Mouse (Mus musculus): ENCODE measurements around the gene Wdr82. TPM values are rescaled to one million over a fixed set of nuclear protein-coding genes. Genes with fewer than 3 reads are reported as not detected.

Gene Wdr82
- polyA plus RNA-seq, 2 experiments = 6.5 to 24.5 TPM

DNA sequence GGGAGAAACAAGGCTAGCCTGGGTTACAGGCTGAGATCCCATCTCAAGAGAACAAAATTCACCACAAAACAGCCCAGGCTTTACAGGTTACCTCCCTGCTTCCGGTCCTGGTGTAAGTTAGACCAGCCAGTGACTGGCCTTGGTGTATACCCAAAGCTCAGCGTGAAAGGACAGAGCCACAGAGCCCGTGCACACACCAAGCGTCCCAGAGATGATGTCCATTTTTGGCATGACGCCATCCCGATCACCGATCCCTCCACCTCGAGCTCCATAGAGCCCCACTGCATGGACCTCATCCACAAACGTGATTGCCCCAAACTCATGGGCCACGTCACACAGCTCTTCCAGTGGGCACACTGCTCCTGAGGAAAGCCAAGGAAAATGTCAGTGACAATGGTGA is 67.2 kb downstream of the Wdr82 start:
- Histone ChIP-seq H3K4me3 (ENCODE audit: insufficient read depth in 1 of 2, low read depth in 2 of 2, low read length in 2 of 2) (no peak overlapping the region), H3K27me3 (ENCODE audit: control insufficient read depth, insufficient read depth, low read length) (no peaks in the 10 kb centered on the region), H3K9ac (replicated peaks) (no peak overlapping the region), H3K4me1 (replicated peaks; ENCODE audit: control insufficient read depth in 2 of 2, insufficient read depth in 2 of 2, low read length in 1 of 2) (no peaks in the 10 kb centered on the region), H3K4me2 (ENCODE audit: low read depth) (no peak overlapping the region), H3K27ac (no peak overlapping the region), H3K36me3 (replicated peaks; ENCODE audit: control insufficient read depth, insufficient read depth, low read depth) (peaks cover 6% of the 10 kb centered on the region), H3K9me3 (ENCODE audit: control insufficient read depth, low read length) (no peaks in the 10 kb centered on the region)
- DNase-seq (ENCODE audit: low read depth in 3 of 3, low spot score in 3 of 3) (no peak), ATAC-seq (ENCODE audit: insufficient read depth) (no peak)
- no peak for TF ChIP-seq EP300 (IDR thresholded peaks at IDR 0.05; ENCODE audit: low read depth)
- no peak for TF ChIP-seq CTCF (IDR thresholded peaks at IDR 0.05; ENCODE audit: low read depth)
- WGBS (ENCODE audit: insufficient replicate concordance) = 82% methylated on average over 10 of the region's 10 CpGs

MicroRNA genes within 50 kb of the gene (microRNA counts, 519-probe panel; counts per million panel counts)
- 8,626 counts per million, percentile 90 among the panel's probes with 10 or more counts for microRNA mmu-let-7g

Small RNA genes lying within 50 kb of the gene (microRNA-seq; reads per million reads assigned to microRNA genes)
- gene Mir135a-1 (2.5 reads per million), gene Mirlet7g (48,381 reads per million, percentile 99 among the genes with 10 or more reads in this experiment)

Other genes with a start within 250 kb of the Wdr82 start
- gene Col6a5, start 210.3 kb upstream of the Wdr82 start, polyA plus RNA-seq (2012; rRNA removed) = 0.04 TPM in 1 of 2 replicates, not detected in the other
- not detected in 2 replicates for gene Col6a5, start 210.3 kb upstream of the Wdr82 start, polyA plus RNA-seq (2014; fragmentation: Nextera tagmentation; extraction: Ambion mirVana)
- 0.09 TPM in 1 of 2 replicates, not detected in the other for gene Col6a4, start 74.1 kb upstream of the Wdr82 start, polyA plus RNA-seq (2012; rRNA removed)
- 0.08 TPM in 1 of 2 replicates, not detected in the other for gene Col6a4, start 74.1 kb upstream of the Wdr82 start, polyA plus RNA-seq (2014; fragmentation: Nextera tagmentation; extraction: Ambion mirVana)
- gene Glyctk, start 12.8 kb upstream of the Wdr82 start, polyA plus RNA-seq (2012; rRNA removed) = 13.0 and 15.5 TPM in 2 replicates
- gene Glyctk, start 12.8 kb upstream of the Wdr82 start, polyA plus RNA-seq (2014; fragmentation: Nextera tagmentation; extraction: Ambion mirVana) = 11.6 and 13.4 TPM in 2 replicates
- gene Ppm1m, start 28.8 kb downstream of the Wdr82 start, polyA plus RNA-seq (2012; rRNA removed) = 7.2 and 10.0 TPM in 2 replicates
- gene Ppm1m, start 28.8 kb downstream of the Wdr82 start, polyA plus RNA-seq (2014; fragmentation: Nextera tagmentation; extraction: Ambion mirVana) = 5.4 and 5.9 TPM in 2 replicates
- 14.3 and 14.9 TPM in 2 replicates for gene Twf2, start 32.2 kb downstream of the Wdr82 start, polyA plus RNA-seq (2012; rRNA removed)
- gene Twf2, start 32.2 kb downstream of the Wdr82 start, polyA plus RNA-seq (2014; fragmentation: Nextera tagmentation; extraction: Ambion mirVana) = 18.7 and 19.7 TPM in 2 replicates
- 0.29 and 0.45 TPM in 2 replicates for gene Tlr9, start 51.7 kb downstream of the Wdr82 start, polyA plus RNA-seq (2012; rRNA removed)
- gene Tlr9, start 51.7 kb downstream of the Wdr82 start, polyA plus RNA-seq (2014; fragmentation: Nextera tagmentation; extraction: Ambion mirVana) = 0.06 and 0.08 TPM in 2 replicates
- gene Alas1, start 77.7 kb downstream of the Wdr82 start, polyA plus RNA-seq (2012; rRNA removed) = 29.2 and 29.8 TPM in 2 replicates
- 36.9 and 43.6 TPM in 2 replicates for gene Alas1, start 77.7 kb downstream of the Wdr82 start, polyA plus RNA-seq (2014; fragmentation: Nextera tagmentation; extraction: Ambion mirVana)
- 17.8 and 18.5 TPM in 2 replicates for gene Poc1a, start 110.1 kb downstream of the Wdr82 start, polyA plus RNA-seq (2012; rRNA removed)
- gene Poc1a, start 110.1 kb downstream of the Wdr82 start, polyA plus RNA-seq (2014; fragmentation: Nextera tagmentation; extraction: Ambion mirVana) = 21.4 and 23.7 TPM in 2 replicates
- 8.2 and 10.0 TPM in 2 replicates for gene Dusp7, start 197.7 kb downstream of the Wdr82 start, polyA plus RNA-seq (2012; rRNA removed)
- gene Dusp7, start 197.7 kb downstream of the Wdr82 start, polyA plus RNA-seq (2014; fragmentation: Nextera tagmentation; extraction: Ambion mirVana) = 4.4 and 4.5 TPM in 2 replicates